Mouse (Mus musculus) layer of hippocampus, adult 8-10 months (tissue): ENCODE measurements around the gene Rplp0. TPM values are rescaled to one million over a fixed set of nuclear protein-coding genes. Genes with fewer than 3 reads are reported as not detected.
A peak's percentile ranks its signal among the peaks of the same experiment; 100 is the strongest.
"Not testable (repeated sequence)": the region's sequence is repeated elsewhere in the genome, so short reads cannot be mapped to it uniquely, and the experiment has no call there.

Experiments
- DNase-seq, 2 experiments: peaks; one replicate each; pipeline ENCODE4 v3.0.0; 2022; ENCODE audit warnings: low spot score in 2 of 2
- total RNA-seq, 4 experiments: library from RNA; stranded (reverse); gene quantifications; 2 replicates each; pipeline ENCODE4 v1.2.4; 2022

The Rplp0 gene
- total RNA-seq, 4 experiments from 2014 or later = 188 to 289 (median 230) TPM

GRCm38 (mm10) chr5:115551386-115551785 is 7.9 kb upstream of the Rplp0 start:
- no peak for DNase-seq

DNA sequence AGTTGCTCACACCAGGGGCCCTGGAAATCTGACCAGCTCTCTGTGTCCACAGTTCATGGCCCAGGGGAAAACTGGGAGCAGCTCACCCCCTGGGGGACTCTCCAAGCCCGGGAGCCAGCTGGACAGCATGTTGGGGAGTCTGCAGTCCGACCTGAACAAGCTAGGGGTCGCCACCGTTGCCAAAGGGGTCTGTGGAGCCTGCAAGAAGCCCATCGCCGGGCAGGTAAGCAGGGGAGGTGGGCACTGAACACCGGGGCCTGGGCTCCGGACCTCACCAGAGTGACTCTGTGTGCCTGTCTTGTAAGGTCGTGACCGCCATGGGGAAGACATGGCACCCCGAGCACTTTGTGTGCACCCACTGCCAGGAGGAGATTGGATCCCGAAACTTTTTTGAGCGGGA is 7.5 kb upstream of the Rplp0 start:
- DNase-seq = no peak

DNA sequence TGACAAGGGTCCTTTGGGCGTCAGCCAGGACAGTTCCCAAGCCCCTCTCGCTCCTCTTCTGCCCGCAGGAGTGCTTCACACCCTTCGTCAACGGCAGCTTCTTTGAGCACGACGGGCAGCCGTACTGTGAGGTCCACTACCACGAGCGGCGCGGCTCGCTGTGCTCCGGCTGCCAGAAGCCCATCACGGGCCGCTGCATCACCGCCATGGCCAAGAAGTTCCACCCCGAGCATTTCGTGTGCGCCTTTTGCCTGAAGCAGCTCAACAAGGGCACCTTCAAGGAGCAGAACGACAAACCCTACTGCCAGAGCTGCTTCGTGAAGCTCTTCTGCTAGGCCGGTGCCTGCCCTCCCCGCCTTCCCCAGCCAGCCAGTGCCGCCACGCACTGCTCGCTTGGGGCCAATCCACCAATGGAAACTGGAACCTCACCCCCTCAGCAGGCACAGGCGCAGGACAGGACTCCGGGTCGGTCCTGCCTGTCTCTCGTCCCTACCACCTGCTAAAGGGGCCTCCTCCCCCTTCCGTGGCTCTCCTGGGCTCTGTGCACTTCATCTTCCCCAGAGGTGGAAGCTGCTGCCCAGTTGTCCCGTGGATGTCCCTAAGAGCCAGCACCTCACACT is 5.4 kb upstream of the Rplp0 start:
- DNase-seq = no peak

DNA sequence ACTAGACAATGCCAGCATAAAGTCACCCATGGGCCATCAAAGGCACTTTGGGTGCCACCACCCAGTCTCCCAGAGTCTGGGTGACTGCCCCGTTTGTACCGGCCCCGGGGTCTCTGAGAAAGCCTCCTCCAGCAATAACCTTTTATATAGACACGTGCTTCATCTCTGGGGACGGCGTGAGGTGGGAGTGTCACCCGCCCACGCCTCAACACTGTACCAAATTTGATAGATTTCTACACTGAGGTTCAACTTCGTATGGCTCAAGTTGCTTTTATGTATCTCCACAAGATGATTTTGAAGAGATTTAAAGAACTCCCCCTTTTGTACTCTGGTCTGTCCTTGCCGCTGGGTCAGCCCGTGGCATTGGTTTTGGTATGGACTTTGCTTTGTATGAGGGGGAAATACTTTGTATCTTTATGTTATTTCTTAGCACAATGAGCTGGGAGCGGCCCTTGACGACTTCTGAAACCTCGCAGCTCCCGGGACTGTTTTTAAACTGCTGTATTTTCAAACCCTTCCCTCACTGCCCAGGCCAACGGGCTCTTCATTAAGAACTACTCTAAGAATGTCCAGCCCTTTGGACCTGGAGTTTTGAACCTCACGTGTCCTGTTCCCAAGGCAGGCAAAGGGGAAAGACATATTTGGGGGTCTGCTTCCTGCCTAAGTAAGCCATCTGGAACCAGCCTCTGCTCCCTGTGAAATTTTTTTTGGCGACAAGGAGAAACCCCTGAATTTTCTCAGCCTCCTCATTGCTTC is 4.6 kb upstream of the Rplp0 start:
- no peak for DNase-seq

GRCm38 (mm10) chr5:115556217-115556616 is 3.0 kb upstream of the Rplp0 start:
- peak; percentile 57 to 79 for DNase-seq

DNA sequence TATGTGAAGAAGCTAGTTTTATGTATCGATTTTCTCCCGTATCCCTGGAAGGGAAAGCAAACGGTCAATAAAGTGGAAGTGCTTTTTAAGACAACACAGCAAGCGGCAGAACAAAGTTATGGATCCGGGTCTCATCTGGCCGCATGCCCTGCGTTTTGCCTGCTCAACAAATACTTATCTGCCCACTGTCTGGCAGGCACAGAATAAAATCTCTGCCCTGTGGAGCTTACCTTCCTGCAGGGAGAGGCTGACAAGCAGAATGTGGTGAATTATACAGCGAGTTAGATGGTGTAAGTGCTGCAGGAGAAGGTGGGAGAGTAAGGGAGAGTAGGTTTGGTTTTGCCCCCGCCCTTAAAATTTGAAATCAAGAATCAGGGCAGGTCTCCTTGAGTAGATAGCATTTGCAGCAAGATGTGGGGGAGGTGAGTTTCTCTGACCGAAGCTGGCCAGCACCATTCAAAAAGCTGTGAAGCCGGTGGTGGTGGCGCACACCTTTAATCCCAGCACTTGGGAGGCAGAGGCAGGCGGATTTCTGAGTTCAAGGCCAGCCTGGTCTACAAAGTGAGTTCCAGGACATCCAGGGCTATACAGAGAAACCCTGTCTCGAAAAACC is 979 bp upstream of the Rplp0 start:
- no peak for DNase-seq

GRCm38 (mm10) chr5:115560336-115560905 is 1.2 kb downstream of the Rplp0 start:
- DNase-seq = no peak

GRCm38 (mm10) chr5:115563771-115564585 is 4.7 kb downstream of the Rplp0 start:
- no peak for DNase-seq

DNA sequence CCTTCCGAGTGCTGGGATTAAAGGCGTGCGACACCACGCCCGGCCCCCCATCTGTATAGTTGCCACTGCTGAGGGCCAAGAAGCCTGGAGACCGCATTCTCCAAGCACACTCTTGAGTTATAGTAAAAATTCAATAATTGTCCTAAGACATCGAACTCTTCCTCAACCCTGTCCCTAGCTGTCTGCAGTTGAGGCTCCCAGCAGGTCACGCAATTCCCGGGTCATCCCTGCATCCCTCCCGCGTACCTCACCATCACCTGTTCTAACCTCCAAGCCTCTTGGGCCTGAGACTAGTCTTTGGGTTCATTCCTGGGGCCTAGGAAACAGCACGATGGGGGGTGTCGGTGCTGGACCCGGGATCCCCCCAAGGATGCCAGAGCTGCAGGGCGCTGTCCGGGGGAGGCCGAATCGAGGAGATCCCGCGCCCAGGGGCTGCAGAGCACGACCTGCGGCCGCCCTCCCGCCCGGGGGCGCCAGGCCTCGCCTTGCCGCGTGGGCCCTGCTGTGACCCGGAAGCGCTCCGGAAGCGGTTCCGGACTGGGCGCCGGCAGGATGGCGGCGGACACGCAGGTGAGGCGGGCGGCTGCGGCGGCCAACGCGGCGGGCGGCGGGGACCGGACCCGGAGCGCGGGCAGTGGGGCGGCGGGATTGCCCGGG is 5.6 kb downstream of the Rplp0 start, which contains the start of gene Gcn1l1:
Gcn1l1 (plus strand) TSS at position 518 of the 657 bp plus-strand sequence.
- peak in 1 of 2 experiments; percentile 62 for DNase-seq

DNA sequence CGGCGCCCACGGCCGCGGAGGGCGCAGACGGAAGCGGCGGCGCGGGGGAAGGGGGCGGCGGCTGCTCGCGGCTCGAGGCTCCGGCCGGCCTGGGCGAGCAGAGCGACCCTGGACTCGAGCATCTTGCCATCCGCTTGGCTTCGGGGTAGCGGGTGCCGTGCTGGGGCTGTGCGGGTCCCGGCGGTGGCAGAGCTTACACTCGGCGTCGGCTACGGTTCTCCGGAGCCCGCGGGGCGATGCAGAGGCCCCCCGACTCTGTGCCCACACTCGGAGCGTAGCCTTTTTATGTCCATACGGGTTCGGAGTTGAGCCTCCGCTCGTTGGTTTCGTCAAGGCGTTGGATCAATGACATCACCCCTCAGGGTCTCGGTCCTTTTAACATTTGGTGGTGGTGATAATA is 6.1 kb downstream of the Rplp0 start:
- DNase-seq = no peak

GRCm38 (mm10) chr5:115568681-115569080 is 9.4 kb downstream of the Rplp0 start:
- no peak for DNase-seq

- DNase-seq = no peak
Observed at GRCm38 (mm10) chr5:115569308-115569707, 10.0 kb downstream of the Rplp0 start.

- no peak for DNase-seq
Observed at GRCm38 (mm10) chr5:115569721-115570120, 10.5 kb downstream of the Rplp0 start.

DNA sequence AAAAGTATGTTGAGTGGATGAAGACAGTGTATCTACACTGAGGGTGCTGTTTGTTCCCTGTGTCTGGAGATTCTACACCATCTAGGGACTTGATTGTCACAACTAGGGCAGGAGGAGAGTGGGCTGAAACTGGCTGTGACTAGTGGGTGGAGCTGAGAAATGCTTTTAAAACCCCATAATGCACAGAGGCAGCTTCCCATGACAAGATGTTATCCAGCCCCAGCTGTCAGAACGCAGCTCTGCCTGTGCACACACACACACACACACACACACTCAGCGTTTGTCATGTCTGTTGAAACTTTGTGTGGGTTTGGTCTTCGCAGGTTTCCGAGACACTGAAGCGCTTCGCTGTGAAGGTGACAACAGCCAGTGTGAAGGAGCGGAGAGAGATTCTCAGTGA is 11.8 kb downstream of the Rplp0 start:
- DNase-seq = peak; percentile 62 to 70

DNA sequence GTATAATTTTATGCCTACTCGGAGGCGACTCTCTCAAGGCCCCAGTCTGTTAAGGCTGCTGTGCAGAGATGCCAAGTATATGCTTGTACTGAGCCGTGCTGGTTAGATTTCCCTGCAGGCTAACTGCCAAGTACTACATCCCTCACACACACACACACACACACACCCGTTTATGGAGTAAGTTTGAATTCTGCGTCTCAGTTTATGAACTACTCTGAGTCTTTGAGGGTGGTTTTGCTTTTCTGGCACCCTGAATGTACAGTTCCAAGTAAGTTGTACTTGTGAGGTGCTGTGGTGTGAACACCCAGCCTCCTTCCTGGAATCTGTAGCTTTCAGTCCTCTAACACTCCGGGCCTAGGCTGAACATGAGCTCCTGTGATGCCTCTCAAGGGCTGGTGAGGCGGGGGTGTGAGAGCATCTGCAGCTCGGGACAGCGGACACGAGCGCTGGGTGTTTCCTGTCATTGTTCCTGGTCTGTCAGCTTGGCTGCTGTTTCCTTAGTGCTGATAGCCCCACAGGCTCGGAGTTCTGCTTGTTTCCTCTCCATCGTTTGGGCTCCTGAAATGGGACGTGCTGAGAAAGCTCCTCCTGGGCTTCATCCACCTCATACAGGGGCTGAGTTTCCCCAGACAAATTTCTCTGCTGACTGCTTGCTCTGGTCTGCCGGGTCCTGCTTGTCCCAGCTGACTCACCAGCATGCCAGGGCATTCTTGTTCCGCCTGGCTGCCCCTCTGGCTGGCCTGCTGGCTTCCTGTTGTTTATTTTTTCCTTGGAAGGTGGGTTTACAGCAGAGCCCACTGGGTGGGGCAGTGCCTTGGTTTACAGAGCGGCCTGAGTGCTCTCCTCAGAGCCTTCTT is 13.6 kb downstream of the Rplp0 start:
- peak in 1 of 2 experiments; percentile 30 for DNase-seq

GRCm38 (mm10) chr5:115574992-115575391 is 15.7 kb downstream of the Rplp0 start:
- no peak for DNase-seq

DNA sequence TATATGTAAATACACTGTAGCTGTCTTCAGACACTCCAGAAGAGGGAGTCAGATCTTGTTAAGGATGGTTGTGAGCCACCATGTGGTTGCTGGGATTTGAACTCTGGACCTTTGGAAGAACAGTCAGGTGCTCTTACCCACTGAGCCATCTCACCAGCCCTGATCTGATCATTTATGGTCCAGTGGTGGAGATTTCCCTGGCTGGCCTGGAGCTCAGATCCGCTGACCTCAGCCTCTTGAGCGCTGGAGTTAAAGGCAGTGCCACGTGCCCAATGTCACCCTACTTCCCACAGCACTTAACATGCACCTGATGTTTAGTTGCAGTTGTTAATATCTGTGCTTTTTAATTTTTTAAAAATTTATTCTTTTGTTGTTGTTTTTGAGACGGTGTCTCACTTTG is 18.4 kb downstream of the Rplp0 start:
- DNase-seq = not testable (repeated sequence)

GRCm38 (mm10) chr5:115578922-115579321 is 19.7 kb downstream of the Rplp0 start:
- DNase-seq = no peak

DNA sequence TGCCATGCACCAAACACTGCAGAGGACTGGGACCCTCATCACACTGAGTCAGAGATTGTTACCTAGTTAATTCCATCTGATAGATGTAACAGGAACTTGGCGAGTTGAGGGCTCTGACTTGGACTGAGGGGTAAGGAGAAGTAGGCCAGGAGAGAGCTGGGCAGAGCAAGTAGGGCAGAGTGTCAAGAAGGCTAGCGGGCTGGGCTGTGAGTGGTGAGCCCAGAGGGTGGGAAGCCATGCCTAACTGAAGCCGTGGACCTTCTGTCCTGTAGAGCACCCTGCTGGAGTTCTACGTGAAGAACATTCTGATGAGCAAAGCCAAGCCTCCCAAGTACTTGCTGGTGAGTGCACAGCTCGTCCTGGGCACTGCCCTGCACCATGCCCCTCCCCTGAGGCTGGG is 20.1 kb downstream of the Rplp0 start:
- DNase-seq = no peak
